Mouse (Mus musculus): ENCODE results near the gene 3110082I17Rik. TPM values are rescaled to one million over a fixed set of nuclear protein-coding genes. Genes with fewer than 3 reads are reported as not detected.
"Not testable (repeated sequence)": the region's sequence is repeated elsewhere in the genome, so short reads cannot be mapped to it uniquely, and the experiment has no call there.

The 3110082I17Rik gene
- polyA plus RNA-seq, 1 experiment from 2014 or later: 33.5 TPM

GRCm38 (mm10) chr5:139337826-139338370, 122.4 kb downstream of the 3110082I17Rik start:
- Histone ChIP-seq H3K27ac (no peak overlapping the region), H3K4me2 (no peak overlapping the region), H3K4me1 (peaks cover 10% of the 10 kb centered on the region; the same call in 1 of the 2 replicates), H3K27me3 (replicated peaks) (no peaks in the 10 kb centered on the region), H3K9ac (no peak overlapping the region), H3K9me3 (replicated peaks) (no peaks in the 10 kb centered on the region), H3K4me3 (no peak overlapping the region), H3K36me3 (peaks cover 78% of the 10 kb centered on the region)
- no peak for ATAC-seq
- 73% methylated on average over 13 of the region's 13 CpGs for WGBS (ENCODE audit: insufficient replicate concordance)

GRCm38 (mm10) chr5:139335634-139336033, 124.7 kb downstream of the 3110082I17Rik start:
- ATAC-seq: 0 out of 2 replicates have a peak, but pooled peaks have one; percentile 10
- H3K27ac ChIP-seq: no peak overlapping the region
- peaks cover 21% of the 10 kb centered on the region for H3K4me1 ChIP-seq
- H3K9me3 ChIP-seq (replicated peaks): no peaks in the 10 kb centered on the region
- 83% methylated on average over 4 of the region's 4 CpGs for WGBS (ENCODE audit: insufficient replicate concordance)
- H3K36me3 ChIP-seq: peaks cover 57% of the 10 kb centered on the region
- H3K4me2 ChIP-seq: no peak overlapping the region
- H3K9ac ChIP-seq: no peak overlapping the region
- no peak overlapping the region for H3K4me3 ChIP-seq
- H3K27me3 ChIP-seq (replicated peaks): no peaks in the 10 kb centered on the region

- not testable (repeated sequence) for H3K27ac ChIP-seq; H3K27me3 ChIP-seq (replicated peaks); ATAC-seq; H3K4me2 ChIP-seq; H3K9me3 ChIP-seq (replicated peaks); H3K9ac ChIP-seq; H3K4me3 ChIP-seq
- H3K4me1 ChIP-seq: peaks cover 20% of the 10 kb centered on the region
- 81% methylated on average over 10 of the region's 10 CpGs for whole genome bisulfite sequencing (ENCODE audit: insufficient replicate concordance)
- peaks cover 45% of the 10 kb centered on the region for H3K36me3 ChIP-seq
Measured at GRCm38 (mm10) chr5:139334394-139334793, 125.9 kb downstream of the 3110082I17Rik start.

- Histone ChIP-seq H3K4me1 (peaks cover 16% of the 10 kb centered on the region), H3K9ac (no peak overlapping the region), H3K9me3 (replicated peaks) (no peaks in the 10 kb centered on the region), H3K36me3 (peaks cover 35% of the 10 kb centered on the region), H3K27ac (no peak overlapping the region), H3K4me3 (no peak overlapping the region), H3K27me3 (replicated peaks) (no peaks in the 10 kb centered on the region), H3K4me2 (no peak overlapping the region)
- WGBS (ENCODE audit: insufficient replicate concordance): 83% methylated on average over 16 of the region's 16 CpGs
- no peak for ATAC-seq
Measured at GRCm38 (mm10) chr5:139333301-139334013, 126.9 kb downstream of the 3110082I17Rik start.

GRCm38 (mm10) chr5:139332590-139333272, 127.6 kb downstream of the 3110082I17Rik start:
- H3K27ac ChIP-seq: peak overlapping the region; percentile 57
- no peaks in the 10 kb centered on the region for H3K27me3 ChIP-seq (replicated peaks)
- ATAC-seq: 0 out of 2 replicates have a peak, but pooled peaks have one; percentile 45
- H3K9me3 ChIP-seq (replicated peaks): no peaks in the 10 kb centered on the region
- no peak overlapping the region for H3K4me2 ChIP-seq
- 66% methylated on average over 8 of the region's 8 CpGs for WGBS (ENCODE audit: insufficient replicate concordance)
- H3K36me3 ChIP-seq: peaks cover 28% of the 10 kb centered on the region
- H3K4me1 ChIP-seq: peaks cover 17% of the 10 kb centered on the region
- peak overlapping the region; percentile 3; the same call in 1 of the 2 replicates for H3K9ac ChIP-seq
- no peak overlapping the region for H3K4me3 ChIP-seq

- peaks cover 26% of the 10 kb centered on the region for H3K4me1 ChIP-seq
- H3K27ac ChIP-seq: no peak overlapping the region
- 0 out of 2 replicates have a peak, but pooled peaks cover 3% of the 10 kb centered on the region for H3K27me3 ChIP-seq (replicated peaks)
- H3K9me3 ChIP-seq (replicated peaks): no peaks in the 10 kb centered on the region
- 19% methylated on average over 8 of the region's 8 CpGs for WGBS (ENCODE audit: insufficient replicate concordance)
- H3K4me3 ChIP-seq: no peak overlapping the region
- H3K9ac ChIP-seq: no peak overlapping the region
- ATAC-seq: no peak
- H3K4me2 ChIP-seq: no peak overlapping the region
- H3K36me3 ChIP-seq: peaks cover 18% of the 10 kb centered on the region
Measured at GRCm38 (mm10) chr5:139331742-139332141, 128.6 kb downstream of the 3110082I17Rik start.

- Histone ChIP-seq H3K4me2 (no peak overlapping the region), H3K36me3 (peaks cover 10% of the 10 kb centered on the region; the same call in 1 of the 2 replicates), H3K9ac (no peak overlapping the region), H3K9me3 (replicated peaks) (no peaks in the 10 kb centered on the region), H3K4me3 (no peak overlapping the region), H3K4me1 (peaks cover 30% of the 10 kb centered on the region), H3K27ac (no peak overlapping the region), H3K27me3 (replicated peaks) (peaks cover 5% of the 10 kb centered on the region)
- no peak for ATAC-seq
- 68% methylated on average over 7 of the region's 7 CpGs for WGBS (ENCODE audit: insufficient replicate concordance)
Measured at GRCm38 (mm10) chr5:139330766-139331165, 129.6 kb downstream of the 3110082I17Rik start.

- WGBS (ENCODE audit: insufficient replicate concordance): 24% methylated on average over 7 of the region's 7 CpGs
- H3K27ac ChIP-seq: peak overlapping the region; percentile 23
- H3K27me3 ChIP-seq (replicated peaks): peaks cover 34% of the 10 kb centered on the region
- H3K4me2 ChIP-seq: no peak overlapping the region
- ATAC-seq: no peak
- H3K9me3 ChIP-seq (replicated peaks): no peaks in the 10 kb centered on the region
- H3K4me1 ChIP-seq: peaks cover 48% of the 10 kb centered on the region
- H3K36me3 ChIP-seq: no peaks in the 10 kb centered on the region
- H3K9ac ChIP-seq: no peak overlapping the region
- no peak overlapping the region for H3K4me3 ChIP-seq
Measured at GRCm38 (mm10) chr5:139327634-139328020, 132.7 kb downstream of the 3110082I17Rik start.

- H3K27me3 ChIP-seq (replicated peaks): peaks cover 34% of the 10 kb centered on the region
- no peak overlapping the region for H3K4me3 ChIP-seq
- H3K9me3 ChIP-seq (replicated peaks): no peaks in the 10 kb centered on the region
- H3K27ac ChIP-seq: peak overlapping the region; percentile 23
- WGBS (ENCODE audit: insufficient replicate concordance): 61% methylated on average over 7 of the region's 7 CpGs
- H3K4me2 ChIP-seq: no peak overlapping the region
- ATAC-seq: no peak
- H3K9ac ChIP-seq: no peak overlapping the region
- no peaks in the 10 kb centered on the region for H3K36me3 ChIP-seq
- peaks cover 43% of the 10 kb centered on the region for H3K4me1 ChIP-seq
Measured at GRCm38 (mm10) chr5:139326986-139327633, 133.2 kb downstream of the 3110082I17Rik start.

GRCm38 (mm10) chr5:139326111-139326696, 134.1 kb downstream of the 3110082I17Rik start:
- Histone ChIP-seq H3K36me3 (no peaks in the 10 kb centered on the region), H3K9me3 (replicated peaks) (no peaks in the 10 kb centered on the region), H3K4me2 (peak overlapping the region; percentile 98), H3K27ac (no peak overlapping the region), H3K9ac (no peak overlapping the region), H3K4me1 (peaks cover 39% of the 10 kb centered on the region), H3K4me3 (no peak overlapping the region), H3K27me3 (replicated peaks) (peaks cover 34% of the 10 kb centered on the region)
- no peak for ATAC-seq
- 55% methylated on average over 13 of the region's 13 CpGs for WGBS (ENCODE audit: insufficient replicate concordance)

GRCm38 (mm10) chr5:139325395-139325966, 134.8 kb downstream of the 3110082I17Rik start, which contains the start of gene Adap1:
Gene Adap1, minus strand, starts transcription at chr5:139325622.
- ATAC-seq: peak; percentile 74
- WGBS (ENCODE audit: insufficient replicate concordance): under 1% methylated on average over 61 of the region's 61 CpGs
- H3K36me3 ChIP-seq: no peaks in the 10 kb centered on the region
- peaks cover 34% of the 10 kb centered on the region for H3K27me3 ChIP-seq (replicated peaks)
- peak within 1 kb of the TSS; percentile 67 for H3K27ac ChIP-seq
- peak within 1 kb of the TSS; percentile 68 for H3K4me3 ChIP-seq
- no peaks in the 10 kb centered on the region for H3K9me3 ChIP-seq (replicated peaks)
- peaks cover 39% of the 10 kb centered on the region for H3K4me1 ChIP-seq
- H3K9ac ChIP-seq: peak within 1 kb of the TSS; percentile 74
- H3K4me2 ChIP-seq: peak within 1 kb of the TSS; percentile 98

All from liver, embryonic 12.5 days (tissue).